Mouse (Mus musculus): Measurements from ENCODE around the gene Ctc1.

Ctc1 gene

DNA sequence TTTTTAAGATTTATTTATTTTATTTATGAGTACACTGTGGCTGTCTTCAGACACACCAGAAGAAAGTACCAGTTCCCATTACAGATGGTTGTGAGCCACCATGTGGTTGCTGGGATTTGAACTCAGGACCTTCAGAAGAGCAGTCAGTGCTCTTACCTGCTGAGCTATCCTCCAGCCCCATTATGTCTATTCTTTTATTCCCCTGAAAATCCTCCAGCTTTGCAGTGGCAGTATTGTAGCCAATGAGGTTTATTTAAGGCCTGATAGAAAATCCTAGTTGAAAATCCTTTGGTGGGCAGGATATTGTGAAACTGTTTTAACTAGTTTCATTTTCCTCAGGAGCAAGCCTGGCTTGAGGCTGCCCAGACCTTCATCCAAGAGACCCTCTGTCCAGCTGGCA, 5.0 kb downstream of the Ctc1 start:
- no peak for DNase-seq (ENCODE audit: low read depth, low spot score)
- H3K27me3 ChIP-seq (ENCODE audit: control insufficient read depth, insufficient read depth, low read length, poor library complexity, severe bottlenecking) = no peaks in the 10 kb centered on the region
- H3K36me3 ChIP-seq (ENCODE audit: control insufficient read depth, insufficient read depth, low read length, poor library complexity, severe bottlenecking) = peaks cover 7% of the 10 kb centered on the region

DNA sequence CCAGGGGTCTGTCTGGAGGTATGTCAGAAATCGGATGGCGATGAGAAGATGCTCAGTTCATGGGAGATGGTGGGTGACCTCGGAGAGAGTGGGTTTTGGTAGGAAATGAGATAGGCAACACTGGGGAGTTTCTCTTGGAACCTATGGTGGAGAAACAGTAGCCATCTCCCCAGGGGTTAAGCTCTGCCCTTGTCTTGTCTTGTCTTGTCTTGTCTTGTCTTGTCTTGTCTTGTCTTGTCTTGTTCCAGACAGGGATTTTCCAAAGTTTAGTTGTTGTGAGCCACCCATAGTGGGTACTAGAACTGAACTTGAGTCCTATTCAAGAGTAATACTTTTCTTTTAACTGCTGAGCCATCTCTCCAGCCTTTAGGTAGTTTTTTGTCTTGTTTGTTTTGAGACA, 10.9 kb downstream of the Ctc1 start:
- no peaks in the 10 kb centered on the region for H3K27me3 ChIP-seq (ENCODE audit: control insufficient read depth, insufficient read depth, low read length, poor library complexity, severe bottlenecking)
- no peak for DNase-seq (ENCODE audit: low read depth, low spot score)
- H3K36me3 ChIP-seq (ENCODE audit: control insufficient read depth, insufficient read depth, low read length, poor library complexity, severe bottlenecking) = peaks cover 17% of the 10 kb centered on the region

DNA sequence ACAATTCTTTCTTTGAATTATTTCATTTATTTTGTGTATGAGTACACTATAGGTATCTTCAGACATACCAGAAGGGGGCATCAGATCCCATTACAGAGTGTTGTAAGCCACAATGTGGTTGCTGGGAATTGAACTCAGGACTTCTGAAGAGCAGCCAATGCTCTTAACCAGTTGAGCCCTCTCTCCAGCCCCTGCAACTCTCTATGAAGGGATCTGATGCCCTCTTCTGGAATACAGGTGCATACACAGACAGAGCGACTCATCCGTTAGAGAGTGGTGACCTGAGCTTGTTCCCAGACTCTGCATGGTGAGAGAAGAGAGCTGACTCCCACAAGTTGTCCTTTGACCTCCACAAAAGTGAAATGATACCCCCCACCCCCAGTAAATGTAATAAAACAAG, 13.1 kb downstream of the Ctc1 start:
- Histone ChIP-seq H3K27me3 (ENCODE audit: control insufficient read depth, insufficient read depth, low read length, poor library complexity, severe bottlenecking) (no peaks in the 10 kb centered on the region), H3K36me3 (ENCODE audit: control insufficient read depth, insufficient read depth, low read length, poor library complexity, severe bottlenecking) (peaks cover 13% of the 10 kb centered on the region)
- peak; percentile 29 for DNase-seq (ENCODE audit: low read depth, low spot score)

DNA sequence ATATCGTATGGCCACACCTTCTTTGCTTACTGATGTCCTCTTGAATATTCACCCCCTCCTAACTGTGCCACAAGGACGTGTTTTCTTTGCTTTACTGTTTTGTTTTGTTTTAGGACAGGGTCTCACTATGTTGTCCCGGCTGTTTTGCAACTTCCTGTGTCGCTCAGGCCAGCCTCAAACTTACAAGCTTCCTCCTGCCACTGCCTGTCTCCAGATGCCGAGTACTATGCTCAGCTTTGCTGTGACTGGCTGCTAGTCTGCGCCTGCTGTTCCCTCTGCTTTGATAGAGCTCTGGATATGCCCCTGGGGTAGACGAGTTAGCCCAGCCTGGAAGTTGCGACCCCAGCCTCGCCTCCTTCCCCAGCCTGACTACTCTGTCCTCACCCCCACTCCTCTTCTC, 17.8 kb downstream of the Ctc1 start:
- Histone ChIP-seq H3K36me3 (ENCODE audit: control insufficient read depth, insufficient read depth, low read length, poor library complexity, severe bottlenecking) (peaks cover 4% of the 10 kb centered on the region; the same call in 1 of the 2 replicates), H3K27me3 (ENCODE audit: control insufficient read depth, insufficient read depth, low read length, poor library complexity, severe bottlenecking) (no peaks in the 10 kb centered on the region)
- DNase-seq (ENCODE audit: low read depth, low spot score) = no peak

GRCm38 (mm10) chr11:69034585-69034984, 18.9 kb downstream of the Ctc1 start:
- Histone ChIP-seq H3K36me3 (ENCODE audit: control insufficient read depth, insufficient read depth, low read length, poor library complexity, severe bottlenecking) (peaks cover 4% of the 10 kb centered on the region; the same call in 1 of the 2 replicates), H3K27me3 (ENCODE audit: control insufficient read depth, insufficient read depth, low read length, poor library complexity, severe bottlenecking) (no peaks in the 10 kb centered on the region)
- DNase-seq (ENCODE audit: low read depth, low spot score) = no peak

GRCm38 (mm10) chr11:69035411-69035810, 19.7 kb downstream of the Ctc1 start:
- H3K36me3 ChIP-seq (ENCODE audit: control insufficient read depth, insufficient read depth, low read length, poor library complexity, severe bottlenecking) = peaks cover 4% of the 10 kb centered on the region; the same call in 1 of the 2 replicates
- no peak for DNase-seq (ENCODE audit: low read depth, low spot score)
- H3K27me3 ChIP-seq (ENCODE audit: control insufficient read depth, insufficient read depth, low read length, poor library complexity, severe bottlenecking) = no peaks in the 10 kb centered on the region

- H3K27me3 ChIP-seq (ENCODE audit: control insufficient read depth, insufficient read depth, low read length, poor library complexity, severe bottlenecking) = no peaks in the 10 kb centered on the region
- DNase-seq (ENCODE audit: low read depth, low spot score) = peak; percentile 85
Measured at GRCm38 (mm10) chr11:69035849-69036248, 20.1 kb downstream of the Ctc1 start.

DNA sequence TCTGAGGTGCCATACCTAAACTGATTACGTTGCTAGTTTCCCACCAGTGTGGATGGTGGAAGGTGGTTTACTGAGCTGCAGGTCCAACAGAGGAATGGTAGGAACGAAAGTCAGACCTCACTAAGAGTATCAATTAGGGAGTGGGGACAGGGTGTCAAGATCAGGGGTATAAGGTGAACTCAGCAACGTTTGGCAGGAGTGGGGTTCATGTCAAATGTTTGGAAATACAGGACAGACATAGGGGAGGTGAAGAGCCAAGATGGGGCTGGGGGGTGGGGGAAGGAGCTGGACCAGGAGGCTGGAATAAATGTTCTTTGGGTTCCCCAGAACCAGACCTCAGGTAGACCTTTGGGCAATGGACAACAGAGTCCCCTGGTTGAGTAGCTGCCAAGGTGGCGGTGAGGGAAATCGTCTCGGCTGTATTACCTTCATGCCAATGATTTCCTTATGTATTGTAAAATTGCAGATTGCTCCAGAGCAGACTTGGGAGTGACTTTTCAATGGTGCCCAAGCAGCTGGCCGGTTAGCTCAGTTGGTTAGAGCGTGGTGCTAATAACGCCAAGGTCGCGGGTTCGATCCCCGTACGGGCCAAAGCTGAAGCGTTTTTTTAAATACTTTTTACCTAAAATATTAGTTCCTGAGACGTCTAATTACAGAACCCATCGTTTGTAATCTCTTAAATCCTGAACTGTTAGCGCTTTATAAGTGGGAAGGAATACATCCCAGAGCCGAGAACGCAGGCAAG, 20.9 kb downstream of the Ctc1 start:
- H3K27me3 ChIP-seq (ENCODE audit: control insufficient read depth, insufficient read depth, low read length, poor library complexity, severe bottlenecking) = no peaks in the 10 kb centered on the region
- H3K36me3 ChIP-seq (ENCODE audit: control insufficient read depth, insufficient read depth, low read length, poor library complexity, severe bottlenecking) = peaks cover 2% of the 10 kb centered on the region; the same call in 1 of the 2 replicates
- peak; percentile 95 for DNase-seq (ENCODE audit: low read depth, low spot score)

More at GRCm38 (mm10) chr11:69035849-69036248, 20.1 kb downstream of the Ctc1 start:
- H3K36me3 ChIP-seq (ENCODE audit: control insufficient read depth, insufficient read depth, low read length, poor library complexity, severe bottlenecking) = peaks cover 4% of the 10 kb centered on the region; the same call in 1 of the 2 replicates

DNA sequence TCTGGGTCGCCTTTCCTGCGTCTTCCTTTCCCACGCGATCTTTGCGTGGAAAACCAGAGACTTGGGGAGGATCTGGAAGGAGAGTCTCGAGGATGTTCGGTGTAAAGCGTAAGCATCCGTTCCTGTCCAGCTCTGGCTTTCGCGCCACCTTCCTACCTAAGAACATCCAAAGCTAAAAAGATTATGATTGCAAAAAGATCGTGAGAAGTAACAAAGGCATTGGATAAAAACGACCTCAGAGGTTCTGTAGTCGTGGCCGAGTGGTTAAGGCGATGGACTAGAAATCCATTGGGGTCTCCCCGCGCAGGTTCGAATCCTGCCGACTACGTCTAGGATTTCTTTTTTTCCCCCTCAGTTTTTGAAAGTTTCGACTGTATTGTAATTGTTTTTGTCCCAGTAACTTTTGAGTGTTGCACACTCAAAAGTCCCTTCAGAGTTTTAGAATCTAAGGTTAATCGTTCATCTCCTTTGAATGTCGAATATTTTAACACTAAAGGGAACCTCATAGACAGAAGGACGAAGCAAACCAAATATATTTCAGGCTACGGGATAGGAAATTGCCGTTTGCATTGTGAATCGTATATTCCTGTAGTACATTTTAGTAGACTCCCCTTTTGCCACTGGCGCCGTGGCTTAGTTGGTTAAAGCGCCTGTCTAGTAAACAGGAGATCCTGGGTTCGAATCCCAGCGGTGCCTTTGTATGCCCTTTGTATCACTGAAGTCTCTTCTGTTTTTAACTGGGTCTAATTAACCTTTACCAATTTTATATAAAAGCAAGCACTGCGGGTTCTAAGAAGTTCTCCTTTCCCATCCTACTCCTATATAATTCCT, 21.7 kb downstream of the Ctc1 start:
- Histone ChIP-seq H3K36me3 (ENCODE audit: control insufficient read depth, insufficient read depth, low read length, poor library complexity, severe bottlenecking) (peaks cover 2% of the 10 kb centered on the region; the same call in 1 of the 2 replicates), H3K27me3 (ENCODE audit: control insufficient read depth, insufficient read depth, low read length, poor library complexity, severe bottlenecking) (no peaks in the 10 kb centered on the region)
- DNase-seq (ENCODE audit: low read depth, low spot score) = peak; percentile 90

GRCm38 (mm10) chr11:69038173-69038572, 22.5 kb downstream of the Ctc1 start:
- H3K27me3 ChIP-seq (ENCODE audit: control insufficient read depth, insufficient read depth, low read length, poor library complexity, severe bottlenecking) = no peaks in the 10 kb centered on the region
- DNase-seq (ENCODE audit: low read depth, low spot score) = peak; percentile 13
- H3K36me3 ChIP-seq (ENCODE audit: control insufficient read depth, insufficient read depth, low read length, poor library complexity, severe bottlenecking) = peaks cover 1% of the 10 kb centered on the region; the same call in 1 of the 2 replicates

DNA sequence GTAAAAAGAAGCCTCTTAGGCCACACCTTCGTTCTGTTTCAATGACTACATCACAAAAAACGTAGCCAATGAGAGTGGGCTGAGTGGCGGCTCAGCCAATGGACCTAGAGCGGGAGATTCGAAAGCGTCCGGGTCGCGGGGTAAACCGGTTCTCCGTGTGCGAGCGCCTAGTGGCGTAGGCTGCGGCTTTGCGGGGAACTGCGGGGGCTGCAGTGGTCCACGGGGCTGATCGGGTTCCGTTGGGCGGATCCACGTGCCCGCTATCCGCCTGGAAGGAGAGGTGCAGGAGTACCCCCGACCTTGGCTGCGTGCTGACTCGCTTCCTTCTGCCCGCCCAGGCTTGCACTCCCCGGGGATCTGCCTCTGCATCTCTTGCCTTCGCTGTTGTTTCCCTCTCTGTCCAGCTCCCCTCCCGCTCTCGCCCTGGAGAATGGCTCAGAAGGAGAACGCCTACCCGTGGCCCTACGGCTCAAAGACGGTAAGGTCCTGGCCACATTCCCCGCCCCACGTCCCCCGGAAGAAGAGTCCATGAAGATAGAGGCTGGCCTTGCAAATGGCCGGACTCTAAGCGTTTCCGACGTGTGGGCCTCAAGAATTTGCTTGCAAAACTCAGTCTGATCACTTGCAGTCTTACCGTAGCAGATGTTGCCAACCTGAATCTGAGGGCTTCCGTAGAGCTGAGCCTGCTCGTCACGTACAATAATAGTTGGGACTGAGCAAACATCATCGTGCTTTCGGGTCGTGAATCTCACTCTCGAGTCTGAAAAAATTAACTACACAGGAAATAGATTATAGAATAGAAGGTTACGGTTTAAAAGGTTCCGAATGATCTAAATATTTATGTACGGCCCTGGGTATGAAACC, 30.1 kb downstream of the Ctc1 start, which contains the start of gene Aurkb:
TSS of gene Aurkb (plus strand) at position 117 of the 864 bp plus-strand sequence.
- Histone ChIP-seq H3K36me3 (ENCODE audit: control insufficient read depth, insufficient read depth, low read length, poor library complexity, severe bottlenecking) (no peaks in the 10 kb centered on the region), H3K27me3 (ENCODE audit: control insufficient read depth, insufficient read depth, low read length, poor library complexity, severe bottlenecking) (no peaks in the 10 kb centered on the region)
- peak; percentile 92 for DNase-seq (ENCODE audit: low read depth, low spot score)

- no peaks in the 10 kb centered on the region for H3K36me3 ChIP-seq (ENCODE audit: control insufficient read depth, insufficient read depth, low read length, poor library complexity, severe bottlenecking)
- DNase-seq (ENCODE audit: low read depth, low spot score) = no peak
- no peaks in the 10 kb centered on the region for H3K27me3 ChIP-seq (ENCODE audit: control insufficient read depth, insufficient read depth, low read length, poor library complexity, severe bottlenecking)
Measured at GRCm38 (mm10) chr11:69046395-69046774, 30.7 kb downstream of the Ctc1 start.

- DNase-seq (ENCODE audit: low read depth, low spot score) = no peak
- Histone ChIP-seq H3K36me3 (ENCODE audit: control insufficient read depth, insufficient read depth, low read length, poor library complexity, severe bottlenecking) (no peaks in the 10 kb centered on the region), H3K27me3 (ENCODE audit: control insufficient read depth, insufficient read depth, low read length, poor library complexity, severe bottlenecking) (no peaks in the 10 kb centered on the region)
Measured at GRCm38 (mm10) chr11:69047592-69047991, 31.9 kb downstream of the Ctc1 start.

- Histone ChIP-seq H3K36me3 (ENCODE audit: control insufficient read depth, insufficient read depth, low read length, poor library complexity, severe bottlenecking) (no peaks in the 10 kb centered on the region), H3K27me3 (ENCODE audit: control insufficient read depth, insufficient read depth, low read length, poor library complexity, severe bottlenecking) (no peaks in the 10 kb centered on the region)
- no peak for DNase-seq (ENCODE audit: low read depth, low spot score)
Measured at GRCm38 (mm10) chr11:69048151-69048550, 32.4 kb downstream of the Ctc1 start.
